Mouse (Mus musculus): ENCODE results near the gene Nmt2. TPM values are rescaled to one million over a fixed set of nuclear protein-coding genes. Genes with fewer than 3 reads are reported as not detected.
A peak's percentile ranks its signal among the peaks of the same experiment; 100 is the strongest.

Gene Nmt2
- polyA plus RNA-seq, 1 experiment = 15.2 TPM

DNA sequence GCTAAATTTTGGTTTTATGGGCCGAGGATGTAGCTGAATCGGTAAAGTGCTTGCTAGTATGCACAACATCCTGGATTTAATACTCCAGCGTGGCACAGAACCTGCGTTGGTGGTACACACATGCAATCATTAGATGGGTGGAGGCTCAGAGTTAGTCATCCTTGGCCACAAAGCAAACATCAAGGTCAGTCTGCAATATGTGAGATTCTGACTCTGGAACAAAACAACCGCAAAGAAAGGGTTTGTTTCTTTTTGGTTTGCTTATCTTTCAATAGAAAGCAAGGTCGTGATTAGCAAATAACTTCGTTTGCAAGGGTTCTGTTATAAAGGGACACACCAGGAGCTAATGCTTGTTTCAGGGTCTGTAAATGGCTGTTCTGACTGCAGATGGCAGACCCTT lies 6.5 kb upstream of the Nmt2 start:
- no peak overlapping the region for H3K4me3 ChIP-seq (replicated peaks; ENCODE audit: control insufficient read depth, low read depth, low read length)
- no peaks in the 10 kb centered on the region for H3K4me1 ChIP-seq (ENCODE audit: control insufficient read depth, insufficient read depth, low read length)
- TF ChIP-seq CTCF (IDR thresholded peaks at IDR 0.05; ENCODE audit: control insufficient read depth, insufficient read depth, low read length) = no peak
- TF ChIP-seq POLR2A (IDR thresholded peaks at IDR 0.05; ENCODE audit: borderline replicate concordance, control insufficient read depth, low read depth, low read length) = no peak
- no peak overlapping the region for H3K27ac ChIP-seq (ENCODE audit: control insufficient read depth, insufficient read depth, low read depth, low read length, poor library complexity)
- 79% methylated on average over 7 of the region's 7 CpGs for WGBS

DNA sequence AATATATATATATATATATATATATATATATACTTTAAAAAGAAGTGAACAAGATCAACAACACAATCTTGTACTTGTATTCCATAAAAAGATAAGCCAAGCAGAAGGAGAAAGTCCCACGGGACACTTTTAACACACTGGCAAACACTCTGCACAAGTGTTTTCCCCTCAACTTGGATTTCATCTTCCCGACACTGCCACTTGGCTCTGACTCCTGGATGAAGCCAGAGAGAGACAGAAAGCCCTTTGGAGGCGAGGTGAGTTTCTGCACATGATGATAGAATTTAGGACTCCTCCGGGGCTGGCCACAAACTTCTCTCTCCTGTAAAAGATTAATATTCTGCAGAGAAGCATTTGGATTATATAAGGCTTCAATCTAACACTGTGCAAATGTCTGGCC lies 2.7 kb upstream of the Nmt2 start:
- H3K4me3 ChIP-seq (replicated peaks; ENCODE audit: control insufficient read depth, low read depth, low read length) = no peak overlapping the region
- no peak overlapping the region for H3K27ac ChIP-seq (ENCODE audit: control insufficient read depth, insufficient read depth, low read depth, low read length, poor library complexity)
- TF ChIP-seq POLR2A (IDR thresholded peaks at IDR 0.05; ENCODE audit: borderline replicate concordance, control insufficient read depth, low read depth, low read length) (no peak), CTCF (IDR thresholded peaks at IDR 0.05; ENCODE audit: control insufficient read depth, insufficient read depth, low read length) (no peak)
- 78% methylated on average over 4 of the region's 4 CpGs for WGBS
- 0 out of 2 replicates have a peak, but pooled peaks cover 1% of the 10 kb centered on the region for H3K4me1 ChIP-seq (ENCODE audit: control insufficient read depth, insufficient read depth, low read length)

DNA sequence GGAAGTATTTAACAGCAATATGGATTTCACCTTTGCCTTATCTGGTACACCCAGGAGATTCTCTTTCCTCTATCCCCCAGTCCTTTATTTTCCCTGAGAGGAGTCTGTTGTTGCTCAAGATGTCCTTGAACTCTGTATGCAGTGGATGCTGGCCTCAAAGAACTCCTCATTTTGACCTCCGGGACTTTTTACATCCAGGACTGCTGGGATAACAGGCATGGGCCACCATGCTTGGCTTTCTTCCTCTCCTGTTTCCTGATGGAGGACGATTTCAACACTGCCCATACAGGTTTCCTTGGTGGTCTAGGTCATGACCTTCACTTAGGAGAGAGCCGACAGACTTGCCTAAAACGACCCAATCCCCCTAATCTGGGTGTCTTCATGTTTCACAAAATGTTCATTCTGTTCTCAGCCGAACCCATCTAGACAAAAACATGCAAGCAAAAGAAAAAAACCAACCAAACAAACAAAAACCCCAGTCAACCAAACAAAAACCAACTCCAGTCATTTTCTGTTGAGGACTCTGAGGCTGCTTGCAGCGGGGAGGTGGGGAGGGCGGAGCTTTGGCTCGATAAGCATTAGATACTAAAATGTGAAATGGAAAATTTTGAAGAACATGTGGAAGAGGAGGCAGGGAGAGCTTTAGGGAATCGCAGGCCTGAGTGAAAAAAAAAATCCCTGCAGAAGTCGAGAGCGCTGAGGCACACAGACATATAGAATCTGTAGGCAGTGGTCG lies 978 bp upstream of the Nmt2 start:
- 11% methylated on average over 12 of the region's 12 CpGs for WGBS
- TF ChIP-seq POLR2A (IDR thresholded peaks at IDR 0.05; ENCODE audit: borderline replicate concordance, control insufficient read depth, low read depth, low read length) = no peak
- no peak for TF ChIP-seq CTCF (IDR thresholded peaks at IDR 0.05; ENCODE audit: control insufficient read depth, insufficient read depth, low read length)
- 0 out of 2 replicates have a peak, but pooled peaks cover 1% of the 10 kb centered on the region for H3K4me1 ChIP-seq (ENCODE audit: control insufficient read depth, insufficient read depth, low read length)
- H3K27ac ChIP-seq (ENCODE audit: control insufficient read depth, insufficient read depth, low read depth, low read length, poor library complexity) = peak overlapping the region; percentile 43
- H3K4me3 ChIP-seq (replicated peaks; ENCODE audit: control insufficient read depth, low read depth, low read length) = peak overlapping the region; percentile 70

DNA sequence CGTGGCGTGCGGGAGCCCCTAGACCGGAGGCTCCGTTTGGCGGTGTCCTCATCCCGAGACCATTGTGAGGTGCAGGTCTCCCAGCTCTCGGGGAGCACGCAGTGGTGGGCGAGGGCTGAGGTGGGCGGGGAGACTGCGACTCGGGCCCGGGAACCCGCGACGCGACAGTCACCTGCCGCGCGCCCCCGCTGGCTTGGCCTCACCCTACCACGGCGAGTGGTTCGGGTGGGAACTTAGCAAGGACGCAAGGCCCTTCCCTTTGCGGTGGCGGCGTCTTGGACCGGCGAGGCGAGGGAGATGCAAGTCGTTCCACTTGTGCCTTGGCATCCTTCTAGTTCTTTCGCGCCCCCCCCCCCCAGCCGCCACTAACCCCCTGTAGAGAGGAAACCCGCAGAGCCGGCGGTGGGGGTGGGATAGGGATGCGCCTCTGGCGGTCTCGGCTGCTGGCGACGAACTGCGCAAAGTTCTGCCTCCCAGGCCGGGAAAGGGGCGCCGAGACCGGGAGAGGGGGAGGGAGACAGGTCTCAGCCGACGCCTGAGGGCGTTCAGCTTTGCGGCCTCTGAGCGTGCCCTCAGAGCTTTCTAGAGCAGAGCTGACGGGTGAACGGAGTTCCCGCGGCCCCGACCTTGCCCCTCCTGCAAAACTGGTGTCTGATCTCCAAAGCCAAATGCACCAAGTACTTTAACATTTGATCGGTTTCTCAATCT lies 615 bp downstream of the Nmt2 start:
- peak overlapping the region; percentile 71 for H3K27ac ChIP-seq (ENCODE audit: control insufficient read depth, insufficient read depth, low read depth, low read length, poor library complexity)
- H3K4me1 ChIP-seq (ENCODE audit: control insufficient read depth, insufficient read depth, low read length) = 0 out of 2 replicates have a peak, but pooled peaks cover 1% of the 10 kb centered on the region
- under 1% methylated on average over 58 of the region's 60 CpGs for WGBS
- peak overlapping the region; percentile 97 for H3K4me3 ChIP-seq (replicated peaks; ENCODE audit: control insufficient read depth, low read depth, low read length)
- TF ChIP-seq POLR2A (IDR thresholded peaks at IDR 0.05; ENCODE audit: borderline replicate concordance, control insufficient read depth, low read depth, low read length) (no peak), CTCF (IDR thresholded peaks at IDR 0.05; ENCODE audit: control insufficient read depth, insufficient read depth, low read length) (no peak)

DNA sequence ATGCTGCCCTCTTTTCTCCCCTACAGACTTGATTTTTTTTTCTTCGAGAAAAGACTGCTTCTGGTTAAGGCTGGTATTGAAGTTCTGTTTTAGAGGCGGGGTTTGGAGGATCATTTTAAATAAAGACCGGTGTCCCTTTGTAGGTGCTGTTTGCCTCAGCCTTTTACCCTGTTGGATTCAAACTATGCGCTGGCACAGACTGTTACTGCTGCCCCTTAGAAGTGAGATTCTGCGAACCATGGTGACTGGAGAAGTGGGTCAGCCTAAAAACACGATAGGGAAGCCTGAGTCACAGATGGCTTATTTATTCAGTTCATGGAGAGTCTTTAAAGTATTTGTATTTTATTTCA lies 1.1 kb downstream of the Nmt2 start:
- Histone ChIP-seq H3K4me1 (ENCODE audit: control insufficient read depth, insufficient read depth, low read length) (0 out of 2 replicates have a peak, but pooled peaks cover 1% of the 10 kb centered on the region), H3K4me3 (replicated peaks; ENCODE audit: control insufficient read depth, low read depth, low read length) (peak overlapping the region; percentile 31), H3K27ac (ENCODE audit: control insufficient read depth, insufficient read depth, low read depth, low read length, poor library complexity) (no peak overlapping the region)
- no peak for TF ChIP-seq CTCF (IDR thresholded peaks at IDR 0.05; ENCODE audit: control insufficient read depth, insufficient read depth, low read length)
- TF ChIP-seq POLR2A (IDR thresholded peaks at IDR 0.05; ENCODE audit: borderline replicate concordance, control insufficient read depth, low read depth, low read length) = no peak
- WGBS = 3% methylated on average over 6 of the region's 6 CpGs

DNA sequence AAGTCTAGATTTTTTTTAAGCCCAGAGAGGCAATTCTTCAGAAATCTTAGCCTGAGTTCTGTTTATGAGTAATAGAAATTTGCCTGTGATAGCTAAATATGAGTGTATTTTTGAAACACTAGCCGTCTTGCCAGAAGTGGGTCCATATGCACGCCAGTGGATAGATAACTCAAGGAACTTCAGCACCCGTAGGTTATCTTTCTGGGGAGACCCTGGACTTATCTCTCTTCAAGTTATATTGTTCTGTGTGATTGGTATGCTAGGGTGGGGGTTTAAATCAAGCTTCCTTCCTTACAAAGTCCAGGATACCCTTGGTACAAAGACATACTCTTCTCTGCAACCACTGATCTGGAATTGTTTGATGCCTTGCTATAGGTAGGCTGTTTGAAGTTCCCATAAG lies 1.7 kb downstream of the Nmt2 start:
- TF ChIP-seq POLR2A (IDR thresholded peaks at IDR 0.05; ENCODE audit: borderline replicate concordance, control insufficient read depth, low read depth, low read length) (no peak), CTCF (IDR thresholded peaks at IDR 0.05; ENCODE audit: control insufficient read depth, insufficient read depth, low read length) (no peak)
- Histone ChIP-seq H3K4me1 (ENCODE audit: control insufficient read depth, insufficient read depth, low read length) (0 out of 2 replicates have a peak, but pooled peaks cover 1% of the 10 kb centered on the region), H3K27ac (ENCODE audit: control insufficient read depth, insufficient read depth, low read depth, low read length, poor library complexity) (no peak overlapping the region), H3K4me3 (replicated peaks; ENCODE audit: control insufficient read depth, low read depth, low read length) (no peak overlapping the region)
- WGBS = 70% methylated on average over 3 of the region's 3 CpGs

DNA sequence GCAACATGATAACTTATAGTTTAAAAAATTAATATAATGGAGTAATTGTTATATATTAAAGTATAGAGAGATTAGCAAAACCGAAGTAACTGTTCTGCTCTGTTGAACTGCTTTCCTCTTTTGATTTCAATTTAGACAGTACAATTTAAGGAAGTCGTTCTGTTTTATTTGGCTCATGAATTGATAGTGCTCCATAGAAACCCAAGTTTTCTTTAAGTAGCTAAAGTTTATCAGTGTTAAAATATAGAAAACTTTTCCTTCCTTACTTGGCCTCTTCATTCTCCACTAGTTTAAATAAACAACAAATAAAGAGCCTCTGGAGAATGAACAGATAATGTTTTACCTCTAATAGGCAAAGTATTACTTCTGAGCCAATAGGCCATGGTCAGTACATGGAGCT lies 2.2 kb downstream of the Nmt2 start:
- no peak overlapping the region for H3K27ac ChIP-seq (ENCODE audit: control insufficient read depth, insufficient read depth, low read depth, low read length, poor library complexity)
- H3K4me1 ChIP-seq (ENCODE audit: control insufficient read depth, insufficient read depth, low read length) = 0 out of 2 replicates have a peak, but pooled peaks cover 1% of the 10 kb centered on the region
- WGBS = 23% methylated on average over 2 of the region's 2 CpGs
- H3K4me3 ChIP-seq (replicated peaks; ENCODE audit: control insufficient read depth, low read depth, low read length) = no peak overlapping the region
- TF ChIP-seq CTCF (IDR thresholded peaks at IDR 0.05; ENCODE audit: control insufficient read depth, insufficient read depth, low read length) = no peak
- TF ChIP-seq POLR2A (IDR thresholded peaks at IDR 0.05; ENCODE audit: borderline replicate concordance, control insufficient read depth, low read depth, low read length) = no peak

DNA sequence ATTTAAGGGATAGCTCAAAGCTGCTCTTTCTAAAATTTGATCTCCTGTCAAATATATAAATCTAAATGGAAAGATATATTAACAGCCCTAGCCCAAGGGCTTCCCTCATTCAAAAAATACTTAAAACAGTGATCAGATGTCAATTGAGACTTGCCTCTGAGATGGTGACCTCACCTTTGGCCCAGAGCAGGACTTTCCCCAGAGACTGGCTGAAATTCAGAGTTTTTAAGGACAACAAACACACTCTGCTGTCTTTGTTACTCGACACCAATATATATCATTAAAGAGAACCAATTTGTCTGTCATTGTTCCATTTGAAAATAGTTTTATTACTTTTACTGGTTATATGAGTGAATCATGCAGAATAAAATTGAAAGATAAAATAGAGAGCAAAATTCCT lies 5.6 kb downstream of the Nmt2 start:
- H3K4me3 ChIP-seq (replicated peaks; ENCODE audit: control insufficient read depth, low read depth, low read length) = no peak overlapping the region
- 88% methylated on average over 1 of the region's 1 CpGs for WGBS
- 0 out of 2 replicates have a peak, but pooled peaks cover 1% of the 10 kb centered on the region for H3K4me1 ChIP-seq (ENCODE audit: control insufficient read depth, insufficient read depth, low read length)
- TF ChIP-seq POLR2A (IDR thresholded peaks at IDR 0.05; ENCODE audit: borderline replicate concordance, control insufficient read depth, low read depth, low read length) = no peak
- TF ChIP-seq CTCF (IDR thresholded peaks at IDR 0.05; ENCODE audit: control insufficient read depth, insufficient read depth, low read length) = no peak
- H3K27ac ChIP-seq (ENCODE audit: control insufficient read depth, insufficient read depth, low read depth, low read length, poor library complexity) = no peak overlapping the region

Data from bone marrow, adult 2 months (tissue).